Mouse (Mus musculus) small intestine, adult 2 months (tissue): ENCODE data around the gene Uba6. TPM values are rescaled to one million over a fixed set of nuclear protein-coding genes. Genes with fewer than 3 reads are reported as not detected.

Experiments
- H3K27ac ChIP-seq: fragments of 200-500 bp; 2 replicates; pipeline ENCODE4 v1.5.1; 2012; ENCODE audit warnings: low read depth, low read length, control low read depth, inconsistent platforms; ENCODE audit not compliant: insufficient read depth
- H3K27me3 ChIP-seq: fragments of 200-500 bp; 2 replicates; pipeline ENCODE4 v1.6.1; 2012; ENCODE audit warnings: mild to moderate bottlenecking, moderate library complexity, low read length, inconsistent platforms; ENCODE audit not compliant: control insufficient read depth, insufficient read depth
- H3K36me3 ChIP-seq: fragments of 200-500 bp; 2 replicates; pipeline ENCODE4 v1.6.1; 2012; ENCODE audit warnings: mild to moderate bottlenecking, low read length, control low read depth, inconsistent platforms; ENCODE audit not compliant: control insufficient read depth, insufficient read depth
- H3K4me1 ChIP-seq: fragments of 200-500 bp; 2 replicates; pipeline ENCODE4 v1.6.1; 2012; ENCODE audit warnings: low read length, inconsistent platforms, mixed read lengths; ENCODE audit not compliant: control insufficient read depth, insufficient read depth, insufficient read length
- H3K4me3 ChIP-seq: fragments of 200-500 bp; 2 replicates; pipeline ENCODE4 v1.5.1; 2012; ENCODE audit warnings: low read depth, mild to moderate bottlenecking, control low read depth, inconsistent platforms, low read length, moderate library complexity
- CTCF ChIP-seq: fragments of 200-500 bp; IDR thresholded peaks from 2 replicates; pipeline ENCODE4 v1.5.1; 2012; ENCODE audit warnings: low read depth, mild to moderate bottlenecking, control low read depth, inconsistent platforms, low read length, moderate library complexity, mixed read lengths; ENCODE audit not compliant: insufficient replicate concordance, insufficient read length; ENCODE audit errors: extremely low read depth
- POLR2A ChIP-seq: fragments of 200-500 bp; IDR thresholded peaks from 2 replicates; pipeline ENCODE4 v1.6.1; 2012; ENCODE audit warnings: low read depth, mild to moderate bottlenecking, control low read depth, inconsistent platforms, low read length, moderate library complexity
- WGBS: fragments of 180-500 bp; shearing (Covaris S2); methylation state at CpG from one replicate; pipeline ENCODE4 v1.1.7; 2018; 5-methylcytosine and 5-hydroxymethylcytosine counted together
- polyA plus RNA-seq: library from polyadenylated mRNA; depleted of rRNA; stranded (reverse); fragments of >200 nt; gene quantifications from 2 replicates; pipeline ENCODE4 v1.2.3, GENCODE M21; 2012

Uba6 gene
- polyA plus RNA-seq, 1 experiment: 0.56 TPM

DNA sequence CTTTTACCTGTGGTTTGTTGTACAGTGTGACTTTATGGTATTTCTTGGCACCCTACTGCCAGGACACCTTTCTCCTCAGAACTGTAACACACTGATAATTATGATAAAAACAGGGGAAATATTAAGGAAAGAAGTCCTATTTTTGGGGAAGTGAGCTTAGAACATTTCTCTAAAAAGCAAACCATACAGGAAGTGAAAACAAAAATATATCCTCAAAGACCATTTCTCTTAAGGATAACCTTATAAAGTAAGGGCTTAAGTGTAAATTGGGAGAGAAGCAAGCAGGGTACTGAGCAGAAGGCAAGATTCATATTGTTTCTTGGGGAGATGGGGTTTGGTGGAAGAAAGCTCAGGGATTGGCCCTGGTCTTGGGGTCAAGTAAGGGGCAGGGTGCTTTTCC is 42.8 kb downstream of the Uba6 start:
- Histone ChIP-seq H3K27me3 (no peaks in the 10 kb centered on the region; the same call in 1 of the 2 replicates), H3K4me3 (no peak overlapping the region), H3K36me3 (peaks cover 19% of the 10 kb centered on the region), H3K27ac (no peak overlapping the region), H3K4me1 (no peaks in the 10 kb centered on the region)
- no peak for TF ChIP-seq POLR2A
- TF ChIP-seq CTCF: no peak

- TF ChIP-seq POLR2A: no peak
- TF ChIP-seq CTCF: no peak
- no peak overlapping the region for H3K4me3 ChIP-seq
- no peak overlapping the region for H3K27ac ChIP-seq
- no peaks in the 10 kb centered on the region for H3K4me1 ChIP-seq
- WGBS: 97% methylated on average over 1 of the region's 1 CpGs
- H3K27me3 ChIP-seq: no peaks in the 10 kb centered on the region; the same call in 1 of the 2 replicates
- H3K36me3 ChIP-seq: peaks cover 19% of the 10 kb centered on the region
Measured at GRCm38 (mm10) chr5:86128749-86129148, 43.9 kb downstream of the Uba6 start.

GRCm38 (mm10) chr5:86118457-86119094 is 54.0 kb downstream of the Uba6 start:
- no peaks in the 10 kb centered on the region for H3K27me3 ChIP-seq
- H3K4me3 ChIP-seq: no peak overlapping the region
- no peaks in the 10 kb centered on the region for H3K4me1 ChIP-seq
- 76% methylated on average over 9 of the region's 9 CpGs for WGBS
- H3K36me3 ChIP-seq: peaks cover 15% of the 10 kb centered on the region
- H3K27ac ChIP-seq: no peak overlapping the region
- TF ChIP-seq POLR2A (no peak), CTCF (no peak)

DNA sequence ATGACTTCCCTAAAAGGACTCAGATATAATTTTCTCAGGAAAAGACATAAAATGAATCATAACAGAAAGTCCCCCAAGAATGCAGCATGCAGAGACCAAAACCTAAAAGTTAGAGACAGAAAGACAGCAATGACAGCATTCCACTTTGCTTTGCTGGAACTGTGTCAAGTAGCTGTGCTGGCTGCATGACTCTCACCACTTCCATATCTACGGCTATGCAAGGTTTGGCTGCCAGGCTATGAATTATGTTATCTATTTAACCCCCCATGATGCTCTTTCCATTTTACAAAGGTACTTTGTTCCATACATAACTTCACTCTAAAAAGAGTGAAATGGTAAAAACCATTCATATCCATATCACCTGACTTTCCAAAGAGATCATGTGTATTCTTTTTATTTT is 58.6 kb downstream of the Uba6 start:
- H3K27me3 ChIP-seq: no peaks in the 10 kb centered on the region
- H3K27ac ChIP-seq: no peak overlapping the region
- no peaks in the 10 kb centered on the region for H3K4me1 ChIP-seq
- TF ChIP-seq CTCF: no peak
- TF ChIP-seq POLR2A: no peak
- no peak overlapping the region for H3K4me3 ChIP-seq
- H3K36me3 ChIP-seq: peaks cover 13% of the 10 kb centered on the region
- 67% methylated on average over 1 of the region's 1 CpGs for WGBS

DNA sequence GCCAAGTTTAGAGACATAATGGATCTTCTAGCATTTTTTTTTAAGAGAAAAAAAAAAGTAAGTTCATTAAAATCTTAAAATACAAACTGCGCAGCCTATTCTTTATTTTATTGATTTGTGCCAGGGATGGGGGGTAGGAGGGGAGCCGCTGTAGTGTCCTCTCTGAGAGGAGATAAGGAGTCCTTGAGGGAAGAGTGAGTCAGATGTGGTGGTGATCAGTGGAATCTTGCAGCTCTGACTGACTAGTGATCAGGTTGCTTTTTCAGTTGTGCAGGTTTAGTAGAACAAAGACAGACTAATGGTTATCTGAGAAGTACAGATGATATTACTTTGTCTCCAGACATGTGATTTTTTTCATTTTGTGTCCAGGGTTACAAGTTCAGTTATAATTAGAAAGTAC is 59.6 kb downstream of the Uba6 start:
- TF ChIP-seq CTCF: no peak
- TF ChIP-seq POLR2A: no peak
- Histone ChIP-seq H3K36me3 (peaks cover 11% of the 10 kb centered on the region), H3K4me3 (no peak overlapping the region), H3K27ac (no peak overlapping the region), H3K27me3 (no peaks in the 10 kb centered on the region), H3K4me1 (no peaks in the 10 kb centered on the region)
- 90% methylated on average over 2 of the region's 2 CpGs for whole genome bisulfite sequencing

- Histone ChIP-seq H3K36me3 (peaks cover 13% of the 10 kb centered on the region), H3K4me1 (no peaks in the 10 kb centered on the region), H3K4me3 (no peak overlapping the region), H3K27me3 (no peaks in the 10 kb centered on the region), H3K27ac (no peak overlapping the region)
- WGBS: 92% methylated on average over 1 of the region's 1 CpGs
- TF ChIP-seq POLR2A (no peak), CTCF (no peak)
Measured at GRCm38 (mm10) chr5:86111074-86111473, 61.5 kb downstream of the Uba6 start.

DNA sequence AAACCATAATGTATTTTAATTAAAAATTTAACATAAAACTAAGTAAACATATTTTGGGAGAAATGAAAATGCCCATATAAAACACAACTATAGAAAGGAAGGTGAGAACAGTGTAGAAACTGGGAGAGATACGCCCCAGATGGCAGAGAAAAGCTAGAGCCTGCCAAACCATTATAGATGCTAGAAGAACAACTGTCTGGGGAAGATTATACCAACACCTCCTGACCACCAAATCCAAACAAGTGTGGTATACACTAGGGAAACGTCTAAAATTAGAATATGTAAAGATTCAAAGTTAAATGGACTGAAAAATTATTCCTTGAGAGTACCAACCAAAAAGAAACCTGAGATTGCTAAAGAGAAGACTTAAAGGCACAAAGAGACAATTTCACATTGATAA is 66.0 kb downstream of the Uba6 start:
- no peaks in the 10 kb centered on the region for H3K27me3 ChIP-seq
- no peaks in the 10 kb centered on the region for H3K4me1 ChIP-seq
- WGBS: 84% methylated on average over 2 of the region's 2 CpGs
- no peak overlapping the region for H3K4me3 ChIP-seq
- no peak overlapping the region for H3K27ac ChIP-seq
- H3K36me3 ChIP-seq: peaks cover 2% of the 10 kb centered on the region; the same call in 1 of the 2 replicates
- TF ChIP-seq POLR2A (no peak), CTCF (no peak)
